Mouse (Mus musculus): Measurements from ENCODE around the gene Specc1. TPM values are rescaled to one million over a fixed set of nuclear protein-coding genes. Genes with fewer than 3 reads are reported as not detected.

The Specc1 gene
- total RNA-seq, 4 experiments from 2014 or later: 65.3 to 75.0 (median 70.4) TPM

DNA sequence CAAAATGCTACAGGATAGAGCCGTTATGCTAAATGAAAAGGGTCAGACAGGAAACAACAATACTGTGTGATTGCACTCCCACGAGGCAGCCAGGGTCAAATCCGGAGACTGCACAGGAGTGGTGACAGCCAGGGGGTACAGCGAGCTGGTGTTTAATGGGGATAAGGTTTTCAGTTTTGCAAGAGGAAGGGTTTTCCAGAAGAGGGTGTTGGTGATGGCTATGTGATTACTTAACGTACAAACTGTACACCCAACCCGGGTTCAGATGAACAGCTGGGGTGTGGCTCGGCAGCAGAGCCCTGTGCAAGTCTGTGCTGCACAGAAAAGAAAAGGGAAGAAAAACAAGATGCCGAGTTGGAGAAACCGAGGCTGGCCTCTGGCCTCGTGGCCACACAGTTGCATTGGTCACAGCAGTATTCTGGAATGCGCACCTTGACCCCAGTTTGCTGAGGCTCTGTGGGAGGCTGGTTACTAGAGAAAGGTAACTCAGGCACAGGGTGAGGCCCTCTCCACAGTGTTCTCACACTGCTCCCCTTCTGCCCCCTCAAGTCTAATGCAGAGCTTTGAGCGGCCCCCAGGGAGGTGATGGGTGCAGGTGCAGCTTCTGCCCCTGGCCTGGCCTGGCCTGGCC lies 284.2 kb downstream of the Specc1 start:
- DNase-seq (ENCODE audit: low spot score in 2 of 2): no peak

DNA sequence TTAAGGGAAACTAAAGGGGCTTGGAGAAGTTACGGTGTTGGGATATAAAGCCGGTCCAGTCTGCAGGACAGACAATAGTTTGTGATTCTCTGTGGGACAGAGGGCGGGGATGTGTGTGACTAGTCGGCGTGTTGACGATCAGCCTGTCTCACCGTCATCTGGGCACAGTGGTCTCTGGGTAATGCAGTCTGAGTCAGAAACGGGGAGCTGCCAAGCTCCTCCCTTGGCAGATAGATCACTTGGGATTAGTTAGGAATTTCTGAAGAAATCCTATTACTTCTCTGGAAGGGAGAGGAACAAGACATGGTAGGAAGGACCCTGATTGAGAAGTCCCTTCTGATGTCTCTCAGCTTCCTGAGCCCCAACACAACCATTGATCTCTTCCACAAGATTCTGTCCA lies 287.3 kb downstream of the Specc1 start:
- DNase-seq (ENCODE audit: low spot score in 2 of 2): no peak

- DNase-seq (ENCODE audit: low spot score in 2 of 2): no peak
These were observed 287.9 kb downstream of the Specc1 start for GRCm38 (mm10) chr11:62244471-62244870.

- no peak for DNase-seq (ENCODE audit: low spot score in 2 of 2)
These were observed 291.3 kb downstream of the Specc1 start for GRCm38 (mm10) chr11:62247759-62248400.

GRCm38 (mm10) chr11:62248401-62249244 lies 292.1 kb downstream of the Specc1 start, which contains the start of gene Adora2b:
Gene Adora2b, plus strand, starts transcription at chr11:62248984.
- peak in 1 of 2 experiments; percentile 24 for DNase-seq (ENCODE audit: low spot score in 2 of 2)

DNA sequence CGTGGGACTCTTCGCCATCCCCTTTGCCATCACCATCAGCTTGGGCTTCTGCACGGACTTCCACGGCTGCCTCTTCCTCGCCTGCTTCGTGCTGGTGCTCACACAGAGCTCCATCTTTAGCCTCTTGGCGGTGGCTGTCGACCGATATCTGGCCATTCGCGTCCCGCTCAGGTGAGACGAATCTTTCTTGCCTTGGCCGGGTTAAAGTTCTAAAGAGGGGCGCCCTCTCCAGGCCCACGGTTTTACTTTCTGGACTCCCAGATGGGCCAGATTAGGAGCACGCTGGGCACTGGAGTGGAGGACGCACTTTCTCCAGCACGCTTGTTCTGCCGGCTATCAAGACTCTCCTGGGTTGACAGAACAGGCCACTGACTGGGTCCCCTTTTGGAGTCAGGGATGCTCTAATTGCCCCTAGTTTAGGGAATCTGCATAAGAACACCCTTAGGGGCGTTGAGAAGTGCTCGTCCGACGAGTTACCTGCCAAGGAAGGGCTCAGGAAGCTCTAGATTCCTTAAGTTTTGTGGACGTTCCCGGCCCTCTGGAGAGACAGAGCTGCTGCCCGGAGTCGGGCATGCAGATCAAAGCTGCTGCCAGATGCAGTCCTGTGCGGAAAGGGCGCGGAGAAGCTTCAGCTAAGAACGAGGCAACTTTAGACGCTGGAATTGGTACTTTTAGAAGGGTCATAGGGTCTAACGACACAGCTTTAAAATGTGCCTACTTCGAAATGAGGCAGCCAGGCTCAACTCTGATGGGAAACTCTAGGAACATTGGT lies 292.9 kb downstream of the Specc1 start:
- DNase-seq (ENCODE audit: low spot score in 2 of 2): no peak

DNA sequence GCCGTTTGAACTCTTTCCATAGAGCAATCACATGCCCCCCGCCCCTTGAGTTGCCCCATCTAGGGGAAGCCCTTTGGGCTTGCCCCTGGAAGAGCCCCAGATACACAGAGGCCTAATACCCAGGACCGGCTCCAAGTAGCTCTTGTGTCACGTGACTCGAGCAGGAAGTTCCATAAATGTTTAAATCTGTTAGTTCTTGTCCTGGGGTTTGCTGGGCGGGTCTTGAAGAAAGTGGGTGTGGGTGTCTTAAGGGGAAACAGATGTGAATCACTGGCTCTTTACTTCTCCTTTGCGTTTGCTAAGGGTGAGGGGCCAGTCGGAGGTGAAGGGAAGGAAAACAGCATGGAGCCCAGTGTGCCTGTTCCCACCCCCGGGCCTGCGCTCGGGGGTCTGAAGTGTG lies 294.5 kb downstream of the Specc1 start:
- no peak for DNase-seq (ENCODE audit: low spot score in 2 of 2)

- DNase-seq (ENCODE audit: low spot score in 2 of 2): no peak
These were observed 296.8 kb downstream of the Specc1 start for GRCm38 (mm10) chr11:62253380-62253779.

DNA sequence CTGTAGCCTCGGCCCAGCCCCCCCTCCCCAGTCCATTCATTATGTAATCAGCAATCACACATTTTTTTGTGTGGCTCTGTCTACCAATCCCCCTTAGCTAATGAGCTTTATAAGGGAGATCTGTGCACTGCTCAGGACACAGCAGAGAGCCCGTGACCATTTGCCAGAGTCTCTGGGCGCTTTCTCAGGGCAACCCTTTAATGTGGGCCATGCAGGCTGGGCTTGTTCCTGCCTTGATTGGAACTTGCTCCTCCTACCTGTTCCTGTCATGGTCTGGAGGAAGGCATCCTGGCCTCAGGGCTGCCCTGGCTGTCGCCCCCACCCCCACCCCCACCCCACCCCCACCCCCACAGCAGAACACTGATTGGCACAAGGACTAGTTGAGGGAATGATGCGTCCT lies 302.7 kb downstream of the Specc1 start:
- no peak for DNase-seq (ENCODE audit: low spot score in 2 of 2)

DNA sequence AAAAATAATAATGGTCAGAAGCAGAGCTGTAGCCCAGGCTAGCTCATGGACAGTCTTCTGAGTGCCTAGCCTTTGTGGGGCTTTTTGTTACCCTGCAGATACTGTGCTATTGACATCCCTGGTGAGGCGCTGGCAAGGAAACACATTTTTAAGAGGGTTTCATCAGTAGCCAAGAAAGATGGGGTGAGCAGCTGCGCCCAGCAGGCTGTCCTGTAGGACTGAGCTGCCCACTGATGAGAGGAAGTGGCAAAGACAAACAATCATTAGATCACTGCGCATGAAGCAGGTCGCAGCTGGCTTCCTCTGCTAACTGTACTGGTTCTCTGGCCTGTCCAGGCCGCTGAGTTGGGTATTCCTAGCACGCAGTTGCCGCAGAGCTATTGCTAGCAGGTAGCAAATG lies 307.0 kb downstream of the Specc1 start:
- no peak for DNase-seq (ENCODE audit: low spot score in 2 of 2)

DNA sequence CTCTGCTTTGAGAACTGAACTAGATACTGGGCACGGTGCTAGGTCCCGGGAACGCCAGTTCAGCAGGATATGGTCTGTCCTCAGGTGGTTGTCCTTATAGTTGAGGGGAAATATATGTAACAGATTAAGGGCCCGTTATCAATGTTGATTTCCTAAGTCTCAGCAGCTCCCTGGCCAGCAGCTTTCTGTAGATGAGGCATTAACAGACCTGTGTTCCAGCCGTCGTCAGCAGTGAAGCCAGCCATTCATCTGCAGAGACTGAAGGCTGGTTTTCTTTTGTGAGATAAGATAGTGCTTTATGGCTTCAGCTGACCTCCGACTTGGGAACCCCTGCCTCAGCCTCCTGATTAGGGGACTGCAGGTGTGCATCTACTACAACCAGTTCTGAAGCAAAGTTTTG lies 307.5 kb downstream of the Specc1 start:
- no peak for DNase-seq (ENCODE audit: low spot score in 2 of 2)

DNA sequence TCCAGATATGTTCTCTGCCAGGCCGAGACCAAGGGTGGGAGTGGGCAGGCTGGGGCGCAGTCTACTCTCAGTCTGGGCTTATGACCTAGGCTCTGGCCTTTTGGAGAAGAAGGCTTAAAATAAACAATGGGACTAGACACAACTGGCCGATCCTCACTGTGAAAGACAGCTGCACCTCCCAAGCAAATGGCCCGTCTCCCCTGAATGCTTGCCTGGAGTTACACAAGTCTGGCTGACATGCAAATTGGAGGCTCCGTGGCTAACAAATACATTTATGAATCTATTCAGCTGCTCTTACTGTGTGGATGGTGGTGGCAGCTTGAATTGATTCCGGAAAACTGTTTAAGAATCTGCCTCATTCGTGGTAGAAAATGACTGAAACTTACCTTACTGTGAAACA lies 309.1 kb downstream of the Specc1 start:
- DNase-seq (ENCODE audit: low spot score in 2 of 2): no peak

DNA sequence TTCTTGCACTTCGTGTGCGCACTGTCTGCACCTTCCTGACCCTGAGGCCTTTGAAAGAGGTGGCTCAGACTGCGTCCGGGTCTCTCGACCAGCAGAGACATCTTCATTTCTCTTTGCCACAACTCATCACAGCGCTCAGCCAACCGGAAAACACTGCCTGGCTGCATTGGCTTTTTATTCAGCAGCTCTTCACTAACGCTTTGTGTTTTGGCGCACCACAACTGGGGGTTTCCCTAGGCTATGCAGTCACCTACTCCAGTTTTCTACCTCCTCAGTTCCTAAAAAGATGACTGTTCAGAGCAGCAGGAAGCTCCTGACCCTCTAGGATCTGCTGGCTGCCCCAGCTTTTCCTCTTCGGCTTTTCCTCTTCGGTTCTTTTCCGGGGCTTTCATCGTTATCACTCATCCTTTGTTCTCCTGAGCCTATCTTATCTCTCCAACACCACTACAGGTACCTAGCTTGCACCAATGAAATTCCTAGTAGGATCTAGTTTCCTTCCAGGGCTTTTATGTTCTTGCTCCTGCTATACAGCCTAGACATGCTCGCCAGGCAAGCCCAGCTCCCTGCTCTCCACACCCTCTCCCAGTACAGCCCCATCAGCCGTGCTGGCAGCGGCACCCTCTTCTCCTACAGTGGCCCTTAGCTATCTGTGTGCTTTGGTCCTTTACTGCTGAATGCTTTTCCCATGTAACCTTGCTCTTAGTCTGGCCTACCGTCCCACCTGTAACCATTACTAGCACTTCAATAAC lies 310.1 kb downstream of the Specc1 start:
- no peak for DNase-seq (ENCODE audit: low spot score in 2 of 2)

- no peak for DNase-seq (ENCODE audit: low spot score in 2 of 2)
These were observed 311.8 kb downstream of the Specc1 start for GRCm38 (mm10) chr11:62268381-62268780.

DNA sequence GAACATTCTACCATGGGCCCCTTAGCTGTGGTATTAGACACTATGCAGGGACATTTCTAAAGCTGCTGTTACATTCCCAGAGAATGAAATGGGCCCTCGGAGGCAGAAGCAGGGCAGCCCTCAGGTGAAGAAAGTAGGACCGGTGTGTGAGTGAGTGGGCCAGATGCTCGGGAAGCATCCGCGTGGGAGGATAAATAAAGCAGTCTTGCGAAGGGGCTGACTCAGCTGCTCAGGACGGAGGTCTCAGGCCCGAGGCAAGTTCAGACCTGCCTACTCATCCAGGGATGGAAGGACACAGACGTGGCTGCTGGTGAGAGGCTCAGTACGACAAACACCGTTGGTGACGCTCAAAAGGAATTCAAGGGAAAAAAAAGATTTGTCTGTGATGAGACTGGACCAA lies 312.5 kb downstream of the Specc1 start:
- no peak for DNase-seq (ENCODE audit: low spot score in 2 of 2)

DNA sequence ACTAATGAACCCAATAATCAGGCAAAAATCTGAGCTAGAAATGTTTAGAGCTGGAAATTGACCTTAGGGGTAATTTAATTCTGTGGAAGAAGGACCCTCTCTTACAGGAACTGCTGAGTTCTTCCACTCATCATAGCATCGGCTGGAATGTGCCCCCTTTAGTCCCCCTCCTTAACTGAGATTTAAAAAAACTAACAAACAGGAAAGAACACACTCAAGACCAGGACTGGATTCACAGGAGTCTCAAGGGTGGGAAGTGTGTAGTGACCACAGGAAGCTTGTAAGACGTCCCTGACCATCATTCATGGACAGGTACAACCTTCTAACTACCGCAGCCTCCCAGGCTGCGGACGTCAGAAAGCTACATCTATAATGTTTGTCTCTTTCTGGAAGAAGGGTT lies 314.3 kb downstream of the Specc1 start:
- no peak for DNase-seq (ENCODE audit: low spot score in 2 of 2)

Other genes starting within 250 kb of the Specc1 start
- under 1 TPM in 3 of 4 experiments, not detected in 1; 0.20 to 0.33 (median 0.32) TPM for gene Slc5a10, start 235.9 kb upstream of the Specc1 start, total RNA-seq (2022)
- 10 to 100 TPM; 43.6 to 47.8 (median 45.3) TPM for gene Prpsap2, start 194.7 kb upstream of the Specc1 start, total RNA-seq (2022)
- gene Ulk2, start 101.7 kb upstream of the Specc1 start, total RNA-seq (2022): 10 to 100 TPM; 71.9 to 76.5 (median 75.6) TPM
- gene Akap10, start 26.5 kb upstream of the Specc1 start, total RNA-seq (2022): 10 to 100 TPM; 31.8 to 34.0 (median 33.0) TPM